Mouse (Mus musculus): ENCODE data around the gene Olfr796.

DNA sequence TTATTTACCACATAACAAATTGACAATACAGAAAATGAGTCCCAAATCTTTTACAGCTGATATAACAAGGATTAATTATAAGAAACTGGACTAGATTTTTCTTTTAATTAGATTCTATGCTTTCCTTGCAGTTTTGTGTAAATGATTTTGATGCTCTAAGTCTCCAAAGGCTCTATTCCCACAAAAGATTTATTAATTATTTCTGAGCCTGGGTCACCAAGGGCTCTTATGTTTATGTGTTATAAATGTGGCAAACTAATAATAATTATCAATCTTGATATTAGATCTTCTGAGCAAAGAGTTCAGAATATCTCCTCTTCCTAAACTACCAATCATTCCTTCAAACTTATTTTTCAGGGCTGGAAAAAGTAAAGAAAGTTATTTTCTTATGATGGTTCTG is 45.0 kb upstream of the Olfr796 start, which contains the start of gene Olfr800:
- no peak for TF ChIP-seq CTCF (IDR thresholded peaks at IDR 0.05; ENCODE audit: borderline replicate concordance, control insufficient read depth, extremely low read depth, insufficient read depth, low read length, poor library complexity)
- TF ChIP-seq POLR2A (IDR thresholded peaks at IDR 0.05; ENCODE audit: control insufficient read depth, extremely low read depth, insufficient read depth, low read length, poor library complexity), result no peak

All from thymus, adult 2 months (tissue).